Mouse (Mus musculus) kidney, embryonic 16.5 days (tissue): ENCODE results near the gene Vmn2r62. TPM values are rescaled to one million over a fixed set of nuclear protein-coding genes. Genes with fewer than 3 reads are reported as not detected.
"Not testable (repeated sequence)": the region's sequence is repeated elsewhere in the genome, so short reads cannot be mapped to it uniquely, and the experiment has no call there.

ENCODE experiments used
- ATAC-seq: fragments of 200-750 bp; cut with Nextera tagmentation; 2 replicates; pipeline ENCODE4 v1.8.0; 2017; ENCODE audit warnings: moderate TSS enrichment; ENCODE audit not compliant: low FRiP score, low TSS enrichment
- H3K27ac ChIP-seq: fragments of 300-500 bp; sonication (generic); 2 replicates; pipeline ENCODE4 v1.5.1; 2014; ENCODE audit warnings: low read length
- H3K27me3 ChIP-seq: fragments of 300-500 bp; sonication (generic); 2 replicates; pipeline ENCODE4 v1.6.1; 2014; ENCODE audit warnings: low read length, control low read depth, mixed read lengths; ENCODE audit not compliant: insufficient read depth
- H3K36me3 ChIP-seq: fragments of 300-500 bp; sonication (generic); 2 replicates; pipeline ENCODE4 v1.6.1; 2014; ENCODE audit warnings: low read length, control low read depth, mixed read lengths; ENCODE audit not compliant: insufficient read depth
- H3K4me1 ChIP-seq: fragments of 300-500 bp; sonication (generic); 2 replicates; pipeline ENCODE4 v1.6.1; 2014; ENCODE audit warnings: low read length, control low read depth, mixed read lengths; ENCODE audit not compliant: insufficient read depth
- H3K4me2 ChIP-seq: fragments of 300-500 bp; sonication (generic); replicated peaks from 2 replicates; pipeline ENCODE4 v1.6.1; 2014; ENCODE audit warnings: low read depth, low read length
- H3K4me3 ChIP-seq: fragments of 300-500 bp; sonication (generic); 2 replicates; pipeline ENCODE4 v1.5.1; 2014; ENCODE audit warnings: mild to moderate bottlenecking, low read length
- H3K9ac ChIP-seq: fragments of 300-500 bp; sonication (generic); replicated peaks from 2 replicates; pipeline ENCODE4 v1.6.1; 2014; ENCODE audit warnings: low read length
- H3K9me3 ChIP-seq: fragments of 300-500 bp; sonication (generic); 2 replicates; pipeline ENCODE4 v1.6.1; 2016; ENCODE audit warnings: low read length, control low read depth
- WGBS: fragments of 180-500 bp; shearing (Covaris S2); extraction: QIAGEN DNeasy Blood & Tissue Kit; methylation state at CpG from one replicate; pipeline ENCODE4 v1.1.7; 2014; 5-methylcytosine and 5-hydroxymethylcytosine counted together
- polyA plus RNA-seq: library from polyadenylated mRNA; unstranded; fragments of >200 nt; fragmentation: Nextera tagmentation; extraction: Ambion mirVana; gene quantifications from 2 replicates; pipeline ENCODE4 v1.2.1, GENCODE M21; 2015

Vmn2r62 gene
- polyA plus RNA-seq: not detected in 2 replicates

GRCm38 (mm10) chr7:42793425-42793824, at the start of gene Vmn2r62:
Gene Vmn2r62 (minus strand): TSS chr7:42793525.
- not testable (repeated sequence) for H3K36me3 ChIP-seq, H3K9me3 ChIP-seq, H3K27me3 ChIP-seq, H3K4me1 ChIP-seq, H3K27ac ChIP-seq, H3K4me3 ChIP-seq, ATAC-seq, H3K9ac ChIP-seq, H3K4me2 ChIP-seq
- WGBS: no CpG with 5 or more reads among the region's 1 CpGs

GRCm38 (mm10) chr7:42838366-42838765, 45.0 kb upstream of the Vmn2r62 start:
- not testable (repeated sequence) for H3K36me3 ChIP-seq

GRCm38 (mm10) chr7:42832221-42832620, 38.9 kb upstream of the Vmn2r62 start:
- Histone ChIP-seq H3K4me1 (no peaks in the 10 kb centered on the region), H3K36me3 (no peaks in the 10 kb centered on the region), H3K27ac (no peak overlapping the region), H3K4me2 (no peak overlapping the region), H3K4me3 (no peak overlapping the region), H3K27me3 (no peaks in the 10 kb centered on the region), H3K9me3 (peaks cover 4% of the 10 kb centered on the region; the same call in 1 of the 2 replicates), H3K9ac (no peak overlapping the region)
- 78% methylated on average over 3 of the region's 3 CpGs for WGBS
- no peak for ATAC-seq

More at GRCm38 (mm10) chr7:42838366-42838765, 45.0 kb upstream of the Vmn2r62 start:
- not testable (repeated sequence) for H3K9ac ChIP-seq, H3K4me2 ChIP-seq, H3K27me3 ChIP-seq, ATAC-seq, H3K4me1 ChIP-seq, H3K9me3 ChIP-seq, H3K27ac ChIP-seq, H3K4me3 ChIP-seq

- Histone ChIP-seq H3K9ac (no peak overlapping the region), H3K4me1 (no peaks in the 10 kb centered on the region), H3K27ac (no peak overlapping the region), H3K36me3 (no peaks in the 10 kb centered on the region), H3K9me3 (no peaks in the 10 kb centered on the region; the same call in 1 of the 2 replicates), H3K4me3 (no peak overlapping the region), H3K4me2 (no peak overlapping the region), H3K27me3 (no peaks in the 10 kb centered on the region)
- 48% methylated on average over 20 of the region's 20 CpGs for WGBS
- ATAC-seq: no peak
Observed at GRCm38 (mm10) chr7:42749836-42750235, 43.5 kb downstream of the Vmn2r62 start.

DNA sequence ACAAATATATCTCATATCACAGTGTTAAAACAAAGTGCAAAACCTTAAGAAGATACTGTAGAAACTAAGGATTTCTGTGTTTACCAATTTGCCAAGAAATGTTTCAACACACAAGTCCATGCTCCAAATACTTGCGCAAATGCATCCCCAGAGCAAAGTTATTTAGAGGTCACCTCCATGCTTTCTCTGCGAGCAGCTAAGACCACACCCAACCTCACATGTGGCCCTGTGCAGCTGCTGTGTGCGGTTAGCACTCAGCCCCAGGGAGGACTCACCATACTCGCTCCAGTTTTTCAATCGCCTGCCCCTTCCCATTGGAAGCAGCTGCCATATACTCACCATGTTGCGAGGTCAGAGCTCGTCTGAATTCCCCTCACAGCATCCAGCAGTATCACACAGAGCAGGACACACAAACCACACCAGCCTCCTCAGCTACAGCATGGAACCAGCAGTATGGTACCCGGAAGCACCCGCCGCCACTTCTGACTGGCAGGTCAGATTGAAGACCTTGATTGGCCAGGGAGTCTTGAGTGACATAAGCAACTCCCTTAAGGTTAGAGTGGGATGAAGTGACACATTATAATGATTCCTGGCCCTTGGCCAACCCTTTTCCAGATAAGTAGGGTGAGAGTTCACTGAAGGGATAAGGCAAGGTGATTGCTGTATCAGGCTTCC, 54.7 kb downstream of the Vmn2r62 start:
- H3K27me3 ChIP-seq: no peaks in the 10 kb centered on the region
- ATAC-seq: no peak
- H3K9me3 ChIP-seq: peaks cover 11% of the 10 kb centered on the region; the same call in 1 of the 2 replicates
- no peak overlapping the region for H3K27ac ChIP-seq
- H3K4me2 ChIP-seq: no peak overlapping the region
- 87% methylated on average over 10 of the region's 10 CpGs for WGBS
- H3K4me3 ChIP-seq: no peak overlapping the region
- no peaks in the 10 kb centered on the region for H3K4me1 ChIP-seq
- no peak overlapping the region for H3K9ac ChIP-seq
- H3K36me3 ChIP-seq: no peaks in the 10 kb centered on the region

DNA sequence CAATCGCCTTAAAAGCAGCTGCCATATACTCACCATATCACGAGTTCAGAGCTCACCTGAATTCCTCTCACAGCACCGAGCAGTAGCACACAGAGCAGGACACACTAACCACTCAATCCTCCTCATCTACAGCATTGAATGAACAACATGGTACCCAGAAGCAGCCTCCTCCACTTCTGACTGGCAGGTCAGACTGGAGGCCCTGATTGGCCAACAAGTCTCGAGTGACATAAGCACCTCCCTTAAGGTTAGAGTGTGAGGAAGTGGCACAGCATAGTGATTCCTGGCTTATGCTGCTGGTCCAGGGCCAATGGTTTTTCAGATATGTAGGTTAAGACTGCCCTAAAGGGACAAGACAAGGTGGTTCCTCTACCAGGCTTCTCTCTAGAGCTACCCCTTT, 66.4 kb downstream of the Vmn2r62 start, which contains the start of gene Gm17067:
TSS of gene Gm17067 (minus strand) at position 101 of the 400 bp plus-strand sequence.
- WGBS: 93% methylated on average over 4 of the region's 4 CpGs
- H3K4me2 ChIP-seq, H3K9ac ChIP-seq, H3K4me1 ChIP-seq, H3K36me3 ChIP-seq, H3K9me3 ChIP-seq, H3K27me3 ChIP-seq, ATAC-seq, H3K4me3 ChIP-seq, H3K27ac ChIP-seq: not testable (repeated sequence)

Other genes with a start within 250 kb of the Vmn2r62 start
- not detected in 2 replicates for gene Gm21028, start 214.9 kb downstream of the Vmn2r62 start, polyA plus RNA-seq
- 1.3 and 2.0 TPM in 2 replicates for gene Zfp977, start 201.0 kb downstream of the Vmn2r62 start, polyA plus RNA-seq
- 4.2 and 4.5 TPM in 2 replicates for gene Zfp976, start 150.9 kb downstream of the Vmn2r62 start, polyA plus RNA-seq
- gene Zfp975, start 100.8 kb downstream of the Vmn2r62 start, polyA plus RNA-seq: 8.7 and 9.4 TPM in 2 replicates
- not detected in 2 replicates for gene Gm17067, start 66.5 kb downstream of the Vmn2r62 start, polyA plus RNA-seq
- gene Gm2381, start 73.7 kb upstream of the Vmn2r62 start, polyA plus RNA-seq: not detected in 2 replicates
- gene Vmn2r63, start 140.3 kb upstream of the Vmn2r62 start, polyA plus RNA-seq: not detected in 2 replicates
- not detected in 2 replicates for gene Gm9268, start 225.2 kb upstream of the Vmn2r62 start, polyA plus RNA-seq